Mouse (Mus musculus) lung, postnatal 0 days (tissue): ENCODE measurements around the gene Dnaaf1.

Experiments
- CTCF ChIP-seq: IDR thresholded peaks from 2 replicates; pipeline ENCODE4 v1.5.1; 2016; ENCODE audit warnings: antibody characterized with exemption, mild to moderate bottlenecking
- EP300 ChIP-seq: IDR thresholded peaks from 2 replicates; pipeline ENCODE4 v1.6.1; 2016; ENCODE audit warnings: antibody characterized with exemption, mild to moderate bottlenecking, control low read depth

GRCm38 (mm10) chr8:119579096-119579495 is 4.1 kb downstream of the Dnaaf1 start:
- TF ChIP-seq EP300 (no peak), CTCF (no peak)
